Mouse (Mus musculus) limb, embryonic 14.5 days (tissue): Measurements from ENCODE around the gene Cnnm4. TPM values are rescaled to one million over a fixed set of nuclear protein-coding genes. Genes with fewer than 3 reads are reported as not detected.

Experiments used
- ATAC-seq: fragments of 200-750 bp; cut with Nextera tagmentation; 2 replicates; pipeline ENCODE4 v1.8.0; 2017; ENCODE audit warnings: low read depth, moderate number of reproducible peaks, moderate TSS enrichment; ENCODE audit not compliant: low FRiP score
- DNase-seq: peaks from one replicate; pipeline ENCODE4 v3.0.0-alpha.2; 2015; ENCODE audit warnings: low spot score
- H3K27ac ChIP-seq: fragments of 300-500 bp; sonication (generic); replicated peaks from 2 replicates; pipeline ENCODE4 v1.5.1; 2014; ENCODE audit warnings: low read depth, mild to moderate bottlenecking, low read length, moderate library complexity, mixed read lengths
- H3K27me3 ChIP-seq: fragments of 300-500 bp; sonication (generic); 2 replicates; pipeline ENCODE4 v1.6.1; 2014; ENCODE audit warnings: low read length, mixed read lengths; ENCODE audit not compliant: control insufficient read depth, insufficient read depth
- H3K36me3 ChIP-seq: fragments of 300-500 bp; sonication (generic); 2 replicates; pipeline ENCODE4 v1.6.1; 2014; ENCODE audit warnings: mild to moderate bottlenecking, low read length, moderate library complexity, mixed read lengths; ENCODE audit not compliant: control insufficient read depth, insufficient read depth
- H3K4me1 ChIP-seq: fragments of 300-500 bp; sonication (generic); 2 replicates; pipeline ENCODE4 v1.6.1; 2014; ENCODE audit warnings: antibody characterized with exemption, low read length, mixed read lengths; ENCODE audit not compliant: control insufficient read depth, insufficient read depth
- H3K4me2 ChIP-seq: fragments of 300-500 bp; sonication (generic); replicated peaks from 2 replicates; pipeline ENCODE4 v1.6.1; 2014; ENCODE audit warnings: low read depth, mild to moderate bottlenecking, low read length, moderate library complexity; ENCODE audit not compliant: severe bottlenecking
- H3K4me3 ChIP-seq: fragments of 300-500 bp; sonication (generic); replicated peaks from 2 replicates; pipeline ENCODE4 v1.5.1; 2014; ENCODE audit warnings: low read length
- H3K9ac ChIP-seq: fragments of 300-500 bp; sonication (generic); 2 replicates; pipeline ENCODE4 v1.6.1; 2014; ENCODE audit warnings: mild to moderate bottlenecking, low read depth, low read length, moderate library complexity; ENCODE audit not compliant: severe bottlenecking
- H3K9me3 ChIP-seq: fragments of 300-500 bp; sonication (generic); 2 replicates; pipeline ENCODE4 v1.6.1; 2016; ENCODE audit warnings: low read length; ENCODE audit not compliant: control insufficient read depth
- POLR2A ChIP-seq: fragments of 200-500 bp; IDR thresholded peaks from 2 replicates; pipeline ENCODE4 v1.8.0; 2012; ENCODE audit warnings: inconsistent platforms, mild to moderate bottlenecking, moderate library complexity, borderline replicate concordance; ENCODE audit not compliant: insufficient read depth, insufficient read length; ENCODE audit errors: extremely low read depth
- WGBS: fragments of 180-500 bp; shearing (Covaris S2); extraction: QIAGEN DNeasy Blood & Tissue Kit; methylation state at CpG from one replicate; pipeline ENCODE4 v1.1.7; 2014; 5-methylcytosine and 5-hydroxymethylcytosine counted together
- polyA plus RNA-seq, 2 experiments: library from polyadenylated mRNA; depleted of rRNA in 1 of 2; stranded (reverse) in 1 of 2; unstranded in 1 of 2; fragments of >200 nt; fragmentation: Nextera tagmentation in 1 of 2; extraction: Ambion mirVana in 1 of 2; gene quantifications; 2 replicates each; pipeline versions ENCODE4 v1.2.1 to v1.2.3; 2012 to 2014

Cnnm4 gene
- polyA plus RNA-seq, 2 experiments = 7.3 to 13.1 TPM

GRCm38 (mm10) chr1:36551904-36552303 is 80.5 kb downstream of the Cnnm4 start:
- DNase-seq (no peak), ATAC-seq (no peak)
- Histone ChIP-seq H3K4me2 (no peak overlapping the region), H3K36me3 (peaks cover 72% of the 10 kb centered on the region), H3K9me3 (no peaks in the 10 kb centered on the region), H3K27me3 (no peaks in the 10 kb centered on the region), H3K4me1 (peaks cover 32% of the 10 kb centered on the region), H3K9ac (no peak overlapping the region; the same call in 1 of the 2 replicates), H3K27ac (no peak overlapping the region), H3K4me3 (no peak overlapping the region)
- WGBS = 86% methylated on average over 17 of the region's 17 CpGs
- TF ChIP-seq POLR2A = no peak

- Histone ChIP-seq H3K4me1 (peaks cover 30% of the 10 kb centered on the region), H3K9me3 (no peaks in the 10 kb centered on the region), H3K4me2 (no peak overlapping the region), H3K4me3 (no peak overlapping the region), H3K27ac (no peak overlapping the region), H3K36me3 (peaks cover 72% of the 10 kb centered on the region), H3K9ac (no peak overlapping the region), H3K27me3 (no peaks in the 10 kb centered on the region)
- ATAC-seq (no peak), DNase-seq (no peak)
- 93% methylated on average over 16 of the region's 16 CpGs for WGBS
- TF ChIP-seq POLR2A = no peak
Measured at GRCm38 (mm10) chr1:36552506-36552905, 81.1 kb downstream of the Cnnm4 start.

DNA sequence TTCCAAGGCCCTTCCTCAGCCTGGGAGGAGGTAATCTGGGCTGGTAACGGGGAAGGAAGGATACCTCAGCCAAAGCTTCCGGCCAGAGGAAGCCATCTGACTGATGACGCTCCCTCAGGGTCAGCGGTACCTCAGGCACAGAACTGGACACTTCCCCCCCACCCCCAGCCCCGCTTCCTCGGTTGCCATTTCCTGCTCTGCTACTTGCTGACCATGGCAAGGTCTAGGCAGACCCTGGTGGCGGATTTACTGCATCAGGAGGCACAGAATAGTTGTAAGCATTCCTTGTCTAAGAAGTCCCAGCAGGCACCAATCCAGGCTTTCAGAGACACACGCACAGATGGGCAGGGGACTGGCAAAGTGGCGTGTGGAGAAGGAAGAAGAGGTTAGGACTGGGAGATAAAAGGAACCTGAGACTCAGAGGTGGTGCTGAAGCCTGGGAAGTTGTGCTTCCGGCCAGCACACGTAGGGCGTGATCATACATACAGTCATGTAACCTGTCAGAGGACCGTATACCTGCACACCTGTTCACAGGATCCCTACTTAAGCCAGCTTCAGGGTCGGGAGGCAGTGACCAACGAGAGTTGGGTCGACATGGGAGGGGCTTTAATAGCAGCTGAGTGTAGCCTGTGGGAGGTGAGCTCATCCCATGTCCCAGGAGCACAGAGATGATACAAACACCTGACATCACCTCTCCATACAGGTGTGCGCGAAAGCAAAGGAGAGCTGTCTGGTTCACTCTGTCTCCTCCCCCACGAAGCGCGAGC is 83.4 kb downstream of the Cnnm4 start:
- Histone ChIP-seq H3K9me3 (no peaks in the 10 kb centered on the region), H3K27me3 (no peaks in the 10 kb centered on the region), H3K27ac (peak overlapping the region; percentile 99; the same call in 1 of the 2 replicates), H3K4me3 (peak overlapping the region; percentile 96), H3K4me1 (peaks cover 29% of the 10 kb centered on the region), H3K4me2 (peak overlapping the region; percentile 96), H3K9ac (peak overlapping the region; percentile 96; the same call in 1 of the 2 replicates), H3K36me3 (peaks cover 56% of the 10 kb centered on the region)
- ATAC-seq = no peak
- no peak for DNase-seq
- 66% methylated on average over 21 of the region's 21 CpGs for WGBS
- no peak for TF ChIP-seq POLR2A

GRCm38 (mm10) chr1:36555798-36556395 is 84.5 kb downstream of the Cnnm4 start:
- Histone ChIP-seq H3K4me1 (peaks cover 29% of the 10 kb centered on the region), H3K27ac (peak overlapping the region; percentile 99), H3K9me3 (no peaks in the 10 kb centered on the region), H3K9ac (peak overlapping the region; percentile 96), H3K4me3 (peak overlapping the region; percentile 96), H3K27me3 (no peaks in the 10 kb centered on the region), H3K36me3 (peaks cover 45% of the 10 kb centered on the region), H3K4me2 (peak overlapping the region; percentile 96)
- ATAC-seq (no peak), DNase-seq (no peak)
- TF ChIP-seq POLR2A = no peak
- 3% methylated on average over 8 of the region's 8 CpGs for WGBS

DNA sequence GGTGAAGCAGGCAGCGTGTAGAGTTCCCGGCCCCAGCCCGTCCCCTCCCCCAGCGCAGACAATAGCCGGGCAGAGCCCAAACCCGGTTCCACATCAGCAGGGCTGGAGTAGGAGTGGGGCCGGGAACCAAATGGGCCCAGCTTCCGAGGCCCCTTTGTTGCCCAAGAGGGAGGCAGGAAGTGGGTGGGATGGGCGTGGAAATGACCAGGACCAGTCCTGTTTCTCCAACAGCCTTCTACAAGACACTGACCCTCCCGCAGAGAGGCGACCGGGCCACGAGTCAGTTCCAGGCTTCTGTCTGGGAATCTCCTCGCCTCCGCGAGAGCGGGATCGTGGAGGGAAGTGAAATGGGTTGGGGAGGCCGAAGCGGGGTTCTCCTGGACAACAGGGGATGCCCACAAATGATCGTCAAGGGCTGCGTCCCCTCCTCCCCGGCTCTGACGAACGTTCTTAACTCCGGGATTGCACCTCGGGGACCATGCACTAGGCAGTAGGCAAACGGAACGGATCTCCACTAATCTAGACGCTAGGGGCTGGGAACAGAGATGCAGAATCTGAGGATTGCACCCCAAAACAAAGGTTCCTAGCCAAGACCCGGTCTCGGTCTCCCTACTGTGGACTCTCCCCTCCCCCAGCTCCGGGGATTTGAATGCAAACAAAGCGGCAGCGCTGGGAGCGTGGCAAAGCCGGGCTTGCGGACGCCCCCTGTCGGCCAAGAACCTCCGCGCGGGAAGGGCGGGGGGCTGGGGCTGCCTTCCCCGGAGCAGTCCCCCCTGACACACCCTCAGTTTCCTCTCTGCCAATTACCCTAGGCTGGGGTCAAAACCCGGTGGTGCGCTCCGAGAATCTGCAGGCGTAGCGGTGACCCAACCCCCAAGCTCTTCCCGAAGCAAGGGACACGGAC is 85.4 kb downstream of the Cnnm4 start:
- Histone ChIP-seq H3K9ac (peak overlapping the region; percentile 96), H3K36me3 (peaks cover 36% of the 10 kb centered on the region), H3K4me3 (peak overlapping the region; percentile 96), H3K27me3 (no peaks in the 10 kb centered on the region), H3K4me1 (peaks cover 29% of the 10 kb centered on the region), H3K4me2 (peak overlapping the region; percentile 96), H3K27ac (peak overlapping the region; percentile 99), H3K9me3 (no peaks in the 10 kb centered on the region)
- WGBS = 1% methylated on average over 52 of the region's 52 CpGs
- peak; percentile 90 for DNase-seq
- TF ChIP-seq POLR2A = peak; percentile 69; the same call in 1 of the 2 replicates
- peak; percentile 86 for ATAC-seq
